Mouse (Mus musculus) heart, embryonic 11.5 days (tissue): ENCODE measurements around the gene Tubb4a. TPM values are rescaled to one million over a fixed set of nuclear protein-coding genes. Genes with fewer than 3 reads are reported as not detected.
A peak's percentile ranks its signal among the peaks of the same experiment; 100 is the strongest.

ENCODE experiments used
- ATAC-seq: fragments of 200-750 bp; cut with Nextera tagmentation; replicated peaks from 2 replicates; pipeline ENCODE4 v1.8.0; 2017; ENCODE audit warnings: moderate library complexity; ENCODE audit not compliant: insufficient number of reproducible peaks, low FRiP score, low TSS enrichment
- H3K27ac ChIP-seq: fragments of 300-500 bp; sonication (generic); 2 replicates; pipeline ENCODE4 v1.5.1; 2014; ENCODE audit warnings: mild to moderate bottlenecking, low read depth, low read length
- H3K27me3 ChIP-seq: fragments of 300-500 bp; sonication (generic); 2 replicates; pipeline ENCODE4 v1.6.1; 2014; ENCODE audit warnings: mild to moderate bottlenecking, low read length, mixed read lengths; ENCODE audit not compliant: control insufficient read depth, insufficient read depth
- H3K36me3 ChIP-seq: fragments of 300-500 bp; sonication (generic); 2 replicates; pipeline ENCODE4 v1.6.1; 2014; ENCODE audit warnings: mild to moderate bottlenecking, low read length, moderate library complexity, mixed read lengths; ENCODE audit not compliant: control insufficient read depth, insufficient read depth
- H3K4me1 ChIP-seq: fragments of 300-500 bp; sonication (generic); 2 replicates; pipeline ENCODE4 v1.6.1; 2014; ENCODE audit warnings: low read length; ENCODE audit not compliant: control insufficient read depth, insufficient read depth
- H3K4me2 ChIP-seq: fragments of 300-500 bp; sonication (generic); 2 replicates; pipeline ENCODE4 v1.6.1; 2014; ENCODE audit warnings: mild to moderate bottlenecking, moderate library complexity
- H3K4me3 ChIP-seq: fragments of 300-500 bp; sonication (generic); 2 replicates; pipeline ENCODE4 v1.5.1; 2014; ENCODE audit warnings: low read depth, low read length
- H3K9ac ChIP-seq: fragments of 300-500 bp; sonication (generic); 2 replicates; pipeline ENCODE4 v1.6.1; 2014; ENCODE audit warnings: mild to moderate bottlenecking, low read depth, low read length, moderate library complexity
- H3K9me3 ChIP-seq: fragments of 300-500 bp; sonication (generic); replicated peaks from 2 replicates; pipeline ENCODE4 v1.6.1; 2016; ENCODE audit warnings: low read length; ENCODE audit not compliant: control insufficient read depth
- WGBS: fragments of 180-500 bp; shearing (Covaris S2); extraction: QIAGEN DNeasy Blood & Tissue Kit; methylation state at CpG from one replicate; pipeline ENCODE4 v1.1.7; 2014; ENCODE audit not compliant: insufficient replicate concordance; 5-methylcytosine and 5-hydroxymethylcytosine counted together
- polyA plus RNA-seq: library from polyadenylated mRNA; unstranded; fragments of >200 nt; fragmentation: Nextera tagmentation; extraction: Ambion mirVana; gene quantifications from 2 replicates; pipeline ENCODE4 v1.2.1, GENCODE M21; 2014

Tubb4a gene
- polyA plus RNA-seq, 1 experiment from 2014 or later, result 12.2 TPM

DNA sequence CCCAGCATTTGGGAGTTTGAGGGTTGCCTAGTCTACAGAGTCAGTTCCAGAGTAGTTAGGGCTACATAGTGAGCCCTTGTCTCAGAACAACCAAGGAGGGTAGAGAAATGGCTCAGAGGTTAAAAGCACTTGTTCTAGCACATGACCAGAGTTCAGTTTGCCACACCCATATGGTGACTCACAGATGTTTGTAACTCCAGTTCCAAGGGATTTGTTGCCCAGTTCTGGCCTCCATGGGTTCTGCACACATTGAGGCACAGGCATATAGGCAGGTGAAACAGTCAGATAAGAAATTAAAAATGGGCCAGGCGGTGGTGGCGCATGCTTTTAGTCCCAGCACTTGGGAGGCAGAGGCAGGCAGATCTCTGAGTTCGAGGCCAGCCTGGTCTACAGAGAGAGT lies 6.6 kb upstream of the Tubb4a start:
- WGBS, result 93% methylated on average over 3 of the region's 3 CpGs
- H3K4me2 ChIP-seq, result no peak overlapping the region
- H3K4me1 ChIP-seq, result no peaks in the 10 kb centered on the region
- H3K27ac ChIP-seq, result no peak overlapping the region
- H3K9ac ChIP-seq, result no peak overlapping the region
- no peaks in the 10 kb centered on the region for H3K9me3 ChIP-seq
- no peak overlapping the region for H3K4me3 ChIP-seq
- no peaks in the 10 kb centered on the region for H3K36me3 ChIP-seq
- H3K27me3 ChIP-seq, result no peaks in the 10 kb centered on the region
- ATAC-seq, result no peak

GRCm38 (mm10) chr17:57085970-57086757 lies 1.4 kb downstream of the Tubb4a start:
- 81% methylated on average over 11 of the region's 11 CpGs for WGBS
- H3K4me2 ChIP-seq, result no peak overlapping the region
- H3K9ac ChIP-seq, result no peak overlapping the region
- no peak overlapping the region for H3K4me3 ChIP-seq
- H3K27me3 ChIP-seq, result peaks cover 19% of the 10 kb centered on the region
- H3K27ac ChIP-seq, result no peak overlapping the region
- H3K4me1 ChIP-seq, result peaks cover 8% of the 10 kb centered on the region; the same call in 1 of the 2 replicates
- H3K36me3 ChIP-seq, result no peaks in the 10 kb centered on the region
- ATAC-seq, result no peak
- H3K9me3 ChIP-seq, result no peaks in the 10 kb centered on the region

DNA sequence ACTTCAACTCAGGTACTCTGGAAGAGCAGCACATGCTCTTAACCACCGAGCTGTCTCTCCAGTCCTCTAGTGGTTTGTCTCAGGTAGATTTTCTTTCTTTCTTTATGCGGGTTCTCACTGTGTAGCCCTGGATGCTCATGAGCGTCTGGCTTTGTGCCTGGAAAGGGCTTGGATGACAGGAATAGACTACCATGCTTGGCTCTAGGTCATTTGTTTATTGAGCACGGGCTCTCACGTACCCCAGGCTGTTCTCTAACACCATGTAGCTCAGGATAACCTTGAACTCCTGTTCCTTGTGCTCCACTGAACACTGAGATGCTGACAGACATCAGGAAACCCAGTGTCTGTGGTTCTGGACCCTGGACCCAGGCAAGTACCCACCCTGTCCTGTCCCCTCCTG lies 5.1 kb downstream of the Tubb4a start:
- H3K4me2 ChIP-seq, result no peak overlapping the region
- H3K27me3 ChIP-seq, result peaks cover 8% of the 10 kb centered on the region
- ATAC-seq, result no peak
- no peaks in the 10 kb centered on the region for H3K36me3 ChIP-seq
- no peak overlapping the region for H3K27ac ChIP-seq
- peaks cover 8% of the 10 kb centered on the region; the same call in 1 of the 2 replicates for H3K4me1 ChIP-seq
- H3K4me3 ChIP-seq, result no peak overlapping the region
- 75% methylated on average over 5 of the region's 5 CpGs for WGBS
- H3K9me3 ChIP-seq, result no peaks in the 10 kb centered on the region
- no peak overlapping the region for H3K9ac ChIP-seq

DNA sequence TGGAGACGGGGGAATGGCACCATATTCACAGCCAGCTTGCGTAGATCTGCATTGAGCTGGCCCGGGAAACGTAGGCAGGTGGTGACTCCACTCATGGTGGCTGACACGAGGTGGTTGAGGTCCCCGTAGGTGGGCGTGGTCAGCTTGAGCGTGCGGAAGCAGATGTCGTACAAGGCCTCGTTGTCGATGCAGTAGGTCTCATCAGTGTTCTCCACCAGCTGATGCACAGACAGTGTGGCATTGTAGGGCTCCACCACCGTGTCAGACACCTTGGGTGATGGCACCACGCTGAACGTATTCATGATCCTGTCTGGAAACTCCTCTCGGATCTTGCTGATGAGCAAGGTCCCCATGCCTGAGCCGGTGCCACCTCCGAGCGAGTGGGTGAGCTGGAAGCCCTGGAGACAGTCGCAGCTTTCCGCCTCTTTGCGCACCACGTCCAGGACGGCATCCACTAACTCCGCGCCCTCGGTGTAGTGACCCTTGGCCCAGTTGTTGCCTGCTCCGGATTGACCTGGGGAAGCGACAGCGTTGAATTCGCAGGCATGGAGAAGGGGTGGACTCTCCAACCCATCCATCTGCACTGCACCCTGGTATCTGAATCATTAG lies 6.2 kb downstream of the Tubb4a start:
- 88% methylated on average over 31 of the region's 31 CpGs for WGBS

GRCm38 (mm10) chr17:57079919-57080318 lies 7.7 kb downstream of the Tubb4a start:
- Histone ChIP-seq H3K36me3 (no peaks in the 10 kb centered on the region), H3K27ac (no peak overlapping the region), H3K27me3 (no peaks in the 10 kb centered on the region), H3K4me2 (no peak overlapping the region), H3K4me3 (no peak overlapping the region), H3K9me3 (no peaks in the 10 kb centered on the region), H3K9ac (no peak overlapping the region), H3K4me1 (no peaks in the 10 kb centered on the region)
- no peak for ATAC-seq
- WGBS, result 59% methylated on average over 3 of the region's 3 CpGs

More for the DNA sequence above, 6.2 kb downstream of the Tubb4a start:
- ATAC-seq, result no peak
- Histone ChIP-seq H3K36me3 (no peaks in the 10 kb centered on the region), H3K9ac (no peak overlapping the region), H3K27me3 (no peaks in the 10 kb centered on the region), H3K4me3 (no peak overlapping the region), H3K27ac (no peak overlapping the region), H3K4me2 (no peak overlapping the region), H3K9me3 (no peaks in the 10 kb centered on the region), H3K4me1 (no peaks in the 10 kb centered on the region)

- Histone ChIP-seq H3K4me2 (no peak within 1 kb of the TSS), H3K27ac (no peak within 1 kb of the TSS), H3K4me1 (no peaks in the 10 kb centered on the region), H3K27me3 (no peaks in the 10 kb centered on the region; the same call in 1 of the 2 replicates), H3K9ac (0 out of 2 replicates have a peak within 1 kb of the TSS, but pooled peaks have one; percentile 34), H3K36me3 (no peaks in the 10 kb centered on the region), H3K4me3 (no peak within 1 kb of the TSS), H3K9me3 (no peaks in the 10 kb centered on the region)
- no peak for ATAC-seq
- WGBS, result 34% methylated on average over 6 of the region's 6 CpGs
Measured at GRCm38 (mm10) chr17:57078336-57078735, 9.2 kb downstream of the Tubb4a start, which contains the start of gene Dennd1c. Gene Dennd1c, minus strand, starts transcription at chr17:57078514.

GRCm38 (mm10) chr17:57076916-57077315 lies 10.7 kb downstream of the Tubb4a start:
- Histone ChIP-seq H3K36me3 (no peaks in the 10 kb centered on the region), H3K27me3 (peaks cover under 1% of the 10 kb centered on the region; the same call in 1 of the 2 replicates), H3K4me3 (no peak overlapping the region), H3K4me2 (no peak overlapping the region), H3K4me1 (no peaks in the 10 kb centered on the region), H3K9me3 (no peaks in the 10 kb centered on the region), H3K9ac (no peak overlapping the region), H3K27ac (no peak overlapping the region)
- no peak for ATAC-seq
- WGBS, result 41% methylated on average over 3 of the region's 3 CpGs

DNA sequence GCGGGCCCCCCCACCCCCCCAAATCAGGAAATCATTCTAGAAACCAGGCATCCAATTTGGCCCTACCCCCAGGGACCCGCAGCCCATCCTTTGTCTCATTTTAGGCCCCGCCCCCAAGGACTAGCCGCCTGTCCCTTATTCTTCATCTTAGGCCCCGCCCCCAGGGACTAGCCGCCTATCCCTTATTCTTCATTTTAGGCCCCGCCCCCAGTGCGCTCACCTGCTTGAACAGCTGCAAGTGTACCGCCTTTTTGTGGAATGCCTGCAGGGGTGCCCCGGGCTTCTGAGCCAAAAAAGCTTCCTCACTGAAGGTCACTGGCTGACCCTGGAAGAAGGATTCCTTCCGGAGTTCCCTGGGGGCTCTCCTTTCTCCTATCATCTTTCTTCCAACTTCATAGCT lies 16.9 kb downstream of the Tubb4a start:
- no peak overlapping the region; the same call in 1 of the 2 replicates for H3K4me2 ChIP-seq

More for the DNA sequence above, 16.9 kb downstream of the Tubb4a start:
- H3K9ac ChIP-seq, result no peak overlapping the region
- H3K4me1 ChIP-seq, result no peaks in the 10 kb centered on the region
- 6% methylated on average over 11 of the region's 11 CpGs for WGBS
- H3K27ac ChIP-seq, result no peak overlapping the region
- H3K27me3 ChIP-seq, result peaks cover 35% of the 10 kb centered on the region
- ATAC-seq, result no peak
- no peak overlapping the region for H3K4me3 ChIP-seq
- no peaks in the 10 kb centered on the region for H3K9me3 ChIP-seq
- H3K36me3 ChIP-seq, result no peaks in the 10 kb centered on the region
